Mouse (Mus musculus) kidney, postnatal 10 days (tissue): Measurements from ENCODE around the gene Rnf10.

Experiments used
- DNase-seq: peaks from one replicate; pipeline ENCODE4 v3.0.0; 2021; ENCODE audit warnings: mixed read lengths

Gene Rnf10

GRCm38 (mm10) chr5:115274771-115275170 lies 2.1 kb upstream of the Rnf10 start:
- no peak for DNase-seq

- no peak for DNase-seq
These were observed 1.7 kb upstream of the Rnf10 start for GRCm38 (mm10) chr5:115274353-115274752.

- no peak for DNase-seq
These were observed 944 bp upstream of the Rnf10 start for GRCm38 (mm10) chr5:115273549-115274135.

GRCm38 (mm10) chr5:115271931-115272811 lies 527 bp downstream of the Rnf10 start:
- peak; percentile 71 for DNase-seq

GRCm38 (mm10) chr5:115269969-115270368 lies 2.7 kb downstream of the Rnf10 start:
- no peak for DNase-seq

GRCm38 (mm10) chr5:115268266-115268665 lies 4.4 kb downstream of the Rnf10 start:
- DNase-seq, result no peak

- no peak for DNase-seq
These were observed 5.1 kb downstream of the Rnf10 start for GRCm38 (mm10) chr5:115267469-115268045.

- no peak for DNase-seq
These were observed 5.8 kb downstream of the Rnf10 start for GRCm38 (mm10) chr5:115266787-115267468.

GRCm38 (mm10) chr5:115266340-115266739 lies 6.4 kb downstream of the Rnf10 start:
- DNase-seq, result no peak

- no peak for DNase-seq
These were observed 10.0 kb downstream of the Rnf10 start for GRCm38 (mm10) chr5:115262502-115263291.

- no peak for DNase-seq
These were observed 10.8 kb downstream of the Rnf10 start for GRCm38 (mm10) chr5:115261880-115262279.

GRCm38 (mm10) chr5:115261141-115261540 lies 11.6 kb downstream of the Rnf10 start:
- no peak for DNase-seq

- no peak for DNase-seq
These were observed 12.3 kb downstream of the Rnf10 start for GRCm38 (mm10) chr5:115260356-115260755.

GRCm38 (mm10) chr5:115256909-115257546 lies 15.7 kb downstream of the Rnf10 start:
- DNase-seq, result no peak

GRCm38 (mm10) chr5:115255472-115255871 lies 17.2 kb downstream of the Rnf10 start:
- DNase-seq, result no peak

- no peak for DNase-seq
These were observed 32.5 kb downstream of the Rnf10 start for GRCm38 (mm10) chr5:115240191-115240590.

- peak; percentile 45 for DNase-seq
These were observed 33.9 kb downstream of the Rnf10 start for GRCm38 (mm10) chr5:115238729-115239195.

GRCm38 (mm10) chr5:115237803-115238728 lies 34.6 kb downstream of the Rnf10 start:
- DNase-seq, result peak; percentile 97

GRCm38 (mm10) chr5:115235786-115236263 lies 36.9 kb downstream of the Rnf10 start, which contains the start of gene Pop5:
Pop5 (plus strand) TSS chr5:115235836.
- DNase-seq, result peak; percentile 96

- DNase-seq, result peak; percentile 79
These were observed 37.4 kb downstream of the Rnf10 start for GRCm38 (mm10) chr5:115235323-115235771.
